Mouse (Mus musculus) ES-Bruce4 (cell line): Measurements from ENCODE around the gene Cd2bp2.

Experiments
- CTCF ChIP-seq: IDR thresholded peaks from one replicate; pipeline ENCODE4 v1.8.1; 2011; ENCODE audit warnings: low read depth, low read length
- EP300 ChIP-seq: IDR thresholded peaks from 2 replicates; pipeline ENCODE4 v1.6.1; 2011; ENCODE audit warnings: low read depth, low read length; ENCODE audit not compliant: insufficient read depth
- POLR2A ChIP-seq: IDR thresholded peaks from one replicate; pipeline ENCODE4 v1.8.1; 2011; ENCODE audit warnings: low read length; ENCODE audit not compliant: insufficient read depth

- TF ChIP-seq CTCF (peak; percentile 44), POLR2A (peak; percentile 29), EP300 (no peak)
These were observed 12.9 kb upstream of the Cd2bp2 start, which contains the start of gene Mylpf for GRCm38 (mm10) chr7:127208553-127209438.
